Mouse (Mus musculus): ENCODE data around the gene Dgkh.

The Dgkh gene

GRCm38 (mm10) chr14:78536281-78537165 lies 196.1 kb downstream of the Dgkh start, which contains the start of gene Akap11:
Akap11 (minus strand) TSS chr14:78536808.
- DNase-seq (ENCODE audit: low spot score in 2 of 2), result peak; percentile 97 to 99

- DNase-seq (ENCODE audit: low spot score in 2 of 2), result no peak
These were observed 197.2 kb downstream of the Dgkh start for GRCm38 (mm10) chr14:78535366-78535765.

- no peak for DNase-seq (ENCODE audit: low spot score in 2 of 2)
These were observed 197.9 kb downstream of the Dgkh start for GRCm38 (mm10) chr14:78534651-78535050.

GRCm38 (mm10) chr14:78533701-78534100 lies 198.9 kb downstream of the Dgkh start:
- DNase-seq (ENCODE audit: low spot score in 2 of 2), result no peak

- no peak for DNase-seq (ENCODE audit: low spot score in 2 of 2)
These were observed 200.2 kb downstream of the Dgkh start for GRCm38 (mm10) chr14:78532345-78532744.

- no peak for DNase-seq (ENCODE audit: low spot score in 2 of 2)
These were observed 202.3 kb downstream of the Dgkh start for GRCm38 (mm10) chr14:78530256-78530655.

- DNase-seq (ENCODE audit: low spot score in 2 of 2), result no peak
These were observed 203.8 kb downstream of the Dgkh start for GRCm38 (mm10) chr14:78528461-78529425.

GRCm38 (mm10) chr14:78526907-78527306 lies 205.7 kb downstream of the Dgkh start:
- no peak for DNase-seq (ENCODE audit: low spot score in 2 of 2)

GRCm38 (mm10) chr14:78526475-78526874 lies 206.1 kb downstream of the Dgkh start:
- no peak for DNase-seq (ENCODE audit: low spot score in 2 of 2)

GRCm38 (mm10) chr14:78525611-78526457 lies 206.7 kb downstream of the Dgkh start:
- no peak for DNase-seq (ENCODE audit: low spot score in 2 of 2)

- no peak for DNase-seq (ENCODE audit: low spot score in 2 of 2)
These were observed 207.5 kb downstream of the Dgkh start for GRCm38 (mm10) chr14:78525059-78525458.

- DNase-seq (ENCODE audit: low spot score in 2 of 2), result no peak
These were observed 221.9 kb downstream of the Dgkh start for GRCm38 (mm10) chr14:78510713-78511112.

- DNase-seq (ENCODE audit: low spot score in 2 of 2), result no peak
These were observed 222.8 kb downstream of the Dgkh start for GRCm38 (mm10) chr14:78509791-78510190.
